ENCODE assay signal across 9 mouse cellular contexts in the genomic region with DNA sequence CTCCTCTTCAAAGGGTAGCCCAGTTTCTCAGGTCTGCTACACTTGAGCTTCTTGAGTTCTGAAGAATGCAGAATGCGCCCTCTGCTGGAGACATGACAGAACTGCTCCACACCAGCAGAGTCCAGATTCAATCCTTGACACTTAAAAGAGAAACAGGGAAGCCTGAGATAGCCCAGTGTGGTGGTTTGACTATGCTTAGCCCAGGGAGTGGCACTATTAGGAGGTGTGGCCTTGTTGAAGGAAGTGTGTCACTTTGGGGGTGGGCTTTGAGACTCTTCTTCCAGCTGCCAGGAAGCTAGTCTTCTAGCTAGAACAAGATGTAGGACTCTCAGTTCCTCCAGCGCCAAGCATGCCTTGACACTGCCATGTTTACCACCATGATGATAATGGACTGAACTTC. TPM values are rescaled to one million over a fixed set of nuclear protein-coding genes. Genes with fewer than 3 reads are reported as not detected.
DNase-seq lines count a peak whose midpoint lies in the region; ATAC-seq and TF ChIP-seq lines count a peak whose summit lies in the region.
"Had no signal": no experiment of that assay in that cellular context is flagged by ENCODE, and none has a peak within 500 bp of the region (broad histone marks: within the 10 kb centered on the region; RNA-seq: fewer than 3 reads in every experiment).

No protein-coding gene starts in this region.

- no peaks in the 10 kb centered on the region for H3K9me3 ChIP-seq in forebrain, embryonic 10.5 days
- H3K9me3 ChIP-seq in forebrain, embryonic 16.5 days (ENCODE audit: control insufficient read depth, low read length), result no peaks in the 10 kb centered on the region
- H3K9me3 ChIP-seq in CH12.LX (replicated peaks; ENCODE audit: low read length), result no peaks in the 10 kb centered on the region
- no peaks in the 10 kb centered on the region for H3K9me3 ChIP-seq in lung, postnatal 0 days (ENCODE audit: low read length)
- H3K9me3 ChIP-seq: limb, embryonic 13.5 days had no signal

- no peaks in the 10 kb centered on the region for H3K36me3 ChIP-seq in forebrain, embryonic 10.5 days (replicated peaks)
- H3K36me3 ChIP-seq in forebrain, embryonic 16.5 days (ENCODE audit: control insufficient read depth, insufficient read depth), result no peaks in the 10 kb centered on the region
- H3K36me3 ChIP-seq in CH12.LX (replicated peaks in 1 of 2; ENCODE audit: control insufficient read depth in 1 of 2, insufficient read depth in 1 of 2, low read length in 1 of 2), result peaks cover 0 to 2% of the 10 kb centered on the region in 2 experiments
- H3K36me3 ChIP-seq in lung, postnatal 0 days (ENCODE audit: insufficient read depth, low read length), result no peaks in the 10 kb centered on the region
- H3K36me3 ChIP-seq: limb, embryonic 13.5 days had no signal

- no peak overlapping the region for H3K4me3 ChIP-seq in forebrain, embryonic 10.5 days
- H3K4me3 ChIP-seq in forebrain, embryonic 16.5 days (replicated peaks; ENCODE audit: low read length), result no peak overlapping the region
- peak overlapping the region in 2 of 3 experiments; percentile 11 to 54 for H3K4me3 ChIP-seq in CH12.LX (replicated peaks in 1 of 3; ENCODE audit: low read depth in 2 of 3, low read length in 2 of 3, poor library complexity in 1 of 3)
- H3K4me3 ChIP-seq in lung, postnatal 0 days (ENCODE audit: low read depth, low read length), result no peak overlapping the region
- H3K4me3 ChIP-seq: limb, embryonic 13.5 days had no signal

- no peaks in the 10 kb centered on the region; the same call in 1 of the 2 replicates for H3K79me2 ChIP-seq in CH12.LX (replicated peaks; ENCODE audit: control insufficient read depth, extremely low read depth, insufficient read depth, poor library complexity, severe bottlenecking)

- no peak overlapping the region for H3K4me2 ChIP-seq in forebrain, embryonic 16.5 days (ENCODE audit: low read length)
- H3K4me2 ChIP-seq in CH12.LX (ENCODE audit: insufficient read depth, low read depth, poor library complexity, severe bottlenecking), result no peak overlapping the region
- H3K4me2 ChIP-seq in lung, postnatal 0 days (replicated peaks; ENCODE audit: low read depth, low read length), result no peak overlapping the region
- H3K4me2 ChIP-seq: limb, embryonic 13.5 days had no signal

- H3K27me3 ChIP-seq in forebrain, embryonic 10.5 days (ENCODE audit: poor library complexity, severe bottlenecking), result no peaks in the 10 kb centered on the region
- no peaks in the 10 kb centered on the region for H3K27me3 ChIP-seq in forebrain, embryonic 16.5 days (replicated peaks; ENCODE audit: control insufficient read depth, insufficient read depth, low read length)
- H3K27me3 ChIP-seq in CH12.LX (replicated peaks), result no peaks in the 10 kb centered on the region
- H3K27me3 ChIP-seq in lung, postnatal 0 days (replicated peaks; ENCODE audit: insufficient read depth, low read length), result no peaks in the 10 kb centered on the region
- H3K27me3 ChIP-seq: limb, embryonic 13.5 days had no signal

- dilution Hi-C loops in CH12.LX (cut with MboI; ENCODE audit: extremely low pct_ligation_motif_present, extremely low pct_unique_long_range_greater_than_20kb, low sequenced_read_pairs), result no loop called here

- DNase-seq in forebrain, embryonic 10.5 days (ENCODE audit: extremely low spot score, low spot score), result peak; percentile 71
- peak; percentile 97 for DNase-seq in CH12.LX (ENCODE audit: extremely low read depth)
- DNase-seq in c-Kit-positive CD71-negative TER-119-negative erythroid progenitor cells, embryonic 14.5 days (ENCODE audit: low read depth), result peak; percentile 82
- DNase-seq in frontal cortex, adult 2 months (ENCODE audit: extremely low spot score in 1 of 2, low spot score in 1 of 2), result peak; percentile 63 to 91
- DNase-seq in kidney, postnatal 36 days, result peak; percentile 80 to 88
- DNase-seq in lung, postnatal 0 days (ENCODE audit: low spot score), result peak; percentile 86
- DNase-seq in skeletal muscle tissue, adult 2 months (ENCODE audit: low read depth, low spot score), result peak; percentile 77

- peak; percentile 83 for TF ChIP-seq RAD21 in CH12.LX (IDR thresholded peaks at IDR 0.05; ENCODE audit: low read depth, low read length)

- peak; percentile 91 to 92 for TF ChIP-seq CTCF in CH12.LX (conservative IDR thresholded peaks at IDR 0.05 in 1 of 2, IDR thresholded peaks at IDR 0.05 in 1 of 2; ENCODE audit: low read depth in 2 of 2, low read length in 2 of 2)
- peak; percentile 95 for TF ChIP-seq CTCF in lung, postnatal 0 days (IDR thresholded peaks at IDR 0.05)

- TF ChIP-seq EP300 in CH12.LX (IDR thresholded peaks at IDR 0.05; ENCODE audit: low read length), result no peak; the same call in 1 of the 2 replicates
- no peak for TF ChIP-seq EP300 in lung, postnatal 0 days (IDR thresholded peaks at IDR 0.05)

- no peak for ATAC-seq in forebrain, embryonic 16.5 days
- no peak for ATAC-seq in lung, postnatal 0 days

- 50% methylated on average over 2 of the region's 2 CpGs for WGBS in forebrain, embryonic 10.5 days
- 49% methylated on average over 2 of the region's 2 CpGs for WGBS in forebrain, embryonic 16.5 days
- WGBS in lung, postnatal 0 days, result 45% methylated on average over 2 of the region's 2 CpGs

- TF ChIP-seq POLR2A in CH12.LX (IDR thresholded peaks at IDR 0.05; ENCODE audit: low read depth, low read length), result peak; percentile 53

- peaks cover 37% of the 10 kb centered on the region for H3K4me1 ChIP-seq in forebrain, embryonic 10.5 days
- peaks cover 13% of the 10 kb centered on the region for H3K4me1 ChIP-seq in forebrain, embryonic 16.5 days (replicated peaks; ENCODE audit: control insufficient read depth, insufficient read depth, low read length)
- peaks cover 8 to 38% of the 10 kb centered on the region in 2 experiments for H3K4me1 ChIP-seq in CH12.LX (ENCODE audit: control insufficient read depth in 1 of 2, insufficient read depth in 2 of 2)
- H3K4me1 ChIP-seq in lung, postnatal 0 days (ENCODE audit: insufficient read depth, low read depth, low read length), result peaks cover 9% of the 10 kb centered on the region

- in situ Hi-C loops in CH12.LX (cut with MboI; ENCODE audit: low pct_ligation_motif_present, low pct_unique_long_range_greater_than_20kb, low sequenced_read_pairs), result loop anchor here (25.0 kb wide), 1 partner anchor 607 kb away; no protein-coding TSS in a partner anchor

- no peak overlapping the region for H3K27ac ChIP-seq in forebrain, embryonic 10.5 days
- no peak overlapping the region for H3K27ac ChIP-seq in forebrain, embryonic 16.5 days (ENCODE audit: low read length)
- H3K27ac ChIP-seq in CH12.LX (ENCODE audit: insufficient read depth, low read depth), result no peak overlapping the region
- no peak overlapping the region for H3K27ac ChIP-seq in lung, postnatal 0 days (ENCODE audit: low read length)
- H3K27ac ChIP-seq: limb, embryonic 13.5 days had no signal

- H3K9ac ChIP-seq in forebrain, embryonic 16.5 days (replicated peaks; ENCODE audit: low read depth, low read length), result no peak overlapping the region
- H3K9ac ChIP-seq in CH12.LX (ENCODE audit: insufficient read depth, low read depth), result no peak overlapping the region
- H3K9ac ChIP-seq in lung, postnatal 0 days (replicated peaks; ENCODE audit: low read depth), result no peak overlapping the region
- H3K9ac ChIP-seq: limb, embryonic 13.5 days had no signal

TF ChIP-seq in CH12.LX, 34 proteins besides CTCF, POLR2A, EP300 and RAD21 (continues in another document):
- TF ChIP-seq UBTF (IDR thresholded peaks at IDR 0.05; ENCODE audit: low read depth, low read length), result no peak
- TF ChIP-seq SMC3 (IDR thresholded peaks at IDR 0.05; ENCODE audit: low read depth, low read length), result peak; percentile 77
- TF ChIP-seq SIN3A (IDR thresholded peaks at IDR 0.05; ENCODE audit: low read length), result peak; percentile 59; the same call in 1 of the 2 replicates
- TF ChIP-seq USF2 (conservative IDR thresholded peaks at IDR 0.05; ENCODE audit: low read depth, low read length), result no peak
- TF ChIP-seq MAX (IDR thresholded peaks at IDR 0.05; ENCODE audit: low read length), result peak; percentile 56
- no peak for TF ChIP-seq JUN (IDR thresholded peaks at IDR 0.05; ENCODE audit: insufficient read depth, low read depth, low read length)
- TF ChIP-seq ZKSCAN1 (IDR thresholded peaks at IDR 0.05; ENCODE audit: borderline replicate concordance, low read depth, low read length), result no peak
- TF ChIP-seq TBP (conservative IDR thresholded peaks at IDR 0.05; ENCODE audit: low read depth, low read length), result peak; percentile 59; the same call in 1 of the 2 replicates
- peak; percentile 71 for TF ChIP-seq IRF4 (IDR thresholded peaks at IDR 0.05; ENCODE audit: low read depth, low read length)
- TF ChIP-seq ELF1 (IDR thresholded peaks at IDR 0.05; ENCODE audit: low read depth, low read length), result peak; percentile 73; the same call in 1 of the 2 replicates
- TF ChIP-seq ETS1 (conservative IDR thresholded peaks at IDR 0.05; ENCODE audit: low read depth, low read length), result 0 out of 2 replicates have a peak, but pooled peaks have one; percentile 8
- 0 out of 2 replicates have a peak, but pooled peaks have one; percentile 40 for TF ChIP-seq ZMIZ1 (IDR thresholded peaks at IDR 0.05; ENCODE audit: low read depth, low read length)
- 0 out of 2 replicates have a peak, but pooled peaks have one; percentile 66 for TF ChIP-seq MYC (IDR thresholded peaks at IDR 0.05; ENCODE audit: low read depth, low read length)
- TF ChIP-seq NELFE (IDR thresholded peaks at IDR 0.05; ENCODE audit: low read depth, low read length), result peak; percentile 62; the same call in 1 of the 2 replicates
- TF ChIP-seq MAZ (IDR thresholded peaks at IDR 0.05; ENCODE audit: low read depth, low read length), result no peak
- no peak for TF ChIP-seq MXI1 (IDR thresholded peaks at IDR 0.05; ENCODE audit: low read depth, low read length)

RNA-seq across cellular contexts. Expression of a gene that starts 3.9 kb away (rescaled TPM):
- not detected in 2 replicates for polyA plus RNA-seq in forebrain, embryonic 10.5 days (2016; fragmentation: Nextera tagmentation; extraction: Ambion mirVana)
- not detected in 2 replicates for polyA plus RNA-seq in forebrain, embryonic 16.5 days (2015; fragmentation: Nextera tagmentation; extraction: Ambion mirVana)
- total RNA-seq in CH12.LX (2012; rRNA removed), result not detected in 2 replicates
- not detected in 2 replicates for total RNA-seq in CH12.LX (2014; rRNA removed)
- not detected in 2 replicates for polyA plus RNA-seq in CH12.LX (2012; ENCODE audit: insufficient read length, low read depth)
- not detected in 2 replicates for polyA plus RNA-seq in frontal cortex, adult 2 months (2012; rRNA removed)
- polyA plus RNA-seq in lung, postnatal 0 days (2015; fragmentation: Nextera tagmentation; extraction: Ambion mirVana), result not detected in 2 replicates
- polyA plus RNA-seq: limb, embryonic 13.5 days had no signal

RNA-seq across cellular contexts. Expression of a gene that starts 4.0 kb away (rescaled TPM):
- polyA plus RNA-seq in forebrain, embryonic 10.5 days (2016; fragmentation: Nextera tagmentation; extraction: Ambion mirVana), result 0.17 and 0.27 TPM in 2 replicates
- not detected in 2 replicates for polyA plus RNA-seq in forebrain, embryonic 16.5 days (2015; fragmentation: Nextera tagmentation; extraction: Ambion mirVana)
- total RNA-seq in CH12.LX (2012; rRNA removed) (0.13 TPM in 1 of 2 replicates, not detected in the other), CH12.LX (2014; rRNA removed) (not detected in 2 replicates)
- 0.16 TPM in 1 of 2 replicates, not detected in the other for polyA plus RNA-seq in CH12.LX (2012; ENCODE audit: insufficient read length, low read depth)
- 0.38 and 0.54 TPM in 2 replicates for polyA plus RNA-seq in frontal cortex, adult 2 months (2012; rRNA removed)
- 1.3 and 2.1 TPM in 2 replicates for polyA plus RNA-seq in lung, postnatal 0 days (2015; fragmentation: Nextera tagmentation; extraction: Ambion mirVana)
- polyA plus RNA-seq: limb, embryonic 13.5 days had no signal

Comparison
In these comparisons a context has a peak if more than half of its experiments do, and no peak if none do; other contexts are left out.
1. H3K4me3 ChIP-seq: peak in CH12.LX (2 of 3); none in forebrain, embryonic 10.5 days (single experiment), forebrain, embryonic 16.5 days (single experiment) and lung, postnatal 0 days (single experiment).
2. Peak in every context shown above with its lines, with median percentiles within 50 percentile points of each other: DNase-seq.